Mouse (Mus musculus) heart, adult 18-20 months (tissue): ENCODE data around the gene Anp32a. TPM values are rescaled to one million over a fixed set of nuclear protein-coding genes. Genes with fewer than 3 reads are reported as not detected.
A peak's percentile ranks its signal among the peaks of the same experiment; 100 is the strongest.

Experiments used
- DNase-seq, 2 experiments: peaks; one replicate each; pipeline ENCODE4 v3.0.0; 2021 to 2022; ENCODE audit warnings: mixed read lengths in 1 of 2
- total RNA-seq, 2 experiments: library from RNA; stranded (reverse); gene quantifications; 2 replicates each; pipeline ENCODE4 v1.2.3; 2021

Anp32a gene
- total RNA-seq, 2 experiments from 2014 or later = 180 to 184 TPM

DNA sequence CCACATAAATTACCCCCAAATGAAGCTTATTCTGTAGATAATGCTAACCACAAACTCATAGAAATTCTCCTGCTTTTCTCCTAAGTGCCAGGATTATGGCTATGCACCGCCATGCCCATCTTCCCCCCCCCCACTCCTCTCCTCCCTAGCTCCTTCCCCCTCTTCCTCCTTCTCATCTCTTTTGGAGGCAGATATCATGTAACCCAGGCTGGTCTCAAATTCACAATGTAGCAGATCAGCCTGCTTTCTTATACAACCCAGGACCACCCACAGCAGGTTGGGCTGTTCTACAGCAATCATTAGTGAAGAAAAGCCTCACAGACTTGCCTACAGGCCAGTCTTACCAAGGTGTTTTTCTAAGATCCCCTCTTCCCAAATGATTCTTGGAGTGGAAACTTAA lies 60.5 kb downstream of the Anp32a start:
- DNase-seq = no peak

DNA sequence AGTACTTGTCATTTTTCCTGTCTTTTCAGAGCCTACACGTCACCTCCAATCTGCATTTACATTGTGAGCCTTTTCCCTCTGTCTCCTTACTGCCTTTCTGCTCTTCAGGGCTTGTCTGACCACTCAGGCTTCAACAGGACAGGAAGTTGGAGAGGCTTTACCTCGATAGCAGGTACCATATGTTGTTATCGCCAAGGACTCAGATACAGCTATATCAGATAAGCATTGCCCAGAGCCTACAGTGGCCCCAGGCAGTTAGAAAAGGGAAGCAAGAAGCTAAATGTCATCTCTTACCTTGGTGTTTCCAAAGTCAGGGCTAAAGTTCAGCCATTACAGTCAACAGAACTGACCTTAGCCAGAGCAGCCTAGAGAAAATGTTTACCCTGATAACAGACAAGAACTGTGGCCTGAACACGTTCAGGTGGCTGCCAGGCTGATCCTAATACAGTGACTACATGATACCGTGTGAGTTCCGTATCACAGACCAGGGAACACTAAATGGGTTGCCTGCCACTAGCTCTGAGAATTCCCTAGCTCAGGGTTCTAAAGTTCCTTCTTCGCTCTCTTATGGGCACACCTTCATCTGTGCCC lies 65.4 kb downstream of the Anp32a start:
- DNase-seq = no peak

DNA sequence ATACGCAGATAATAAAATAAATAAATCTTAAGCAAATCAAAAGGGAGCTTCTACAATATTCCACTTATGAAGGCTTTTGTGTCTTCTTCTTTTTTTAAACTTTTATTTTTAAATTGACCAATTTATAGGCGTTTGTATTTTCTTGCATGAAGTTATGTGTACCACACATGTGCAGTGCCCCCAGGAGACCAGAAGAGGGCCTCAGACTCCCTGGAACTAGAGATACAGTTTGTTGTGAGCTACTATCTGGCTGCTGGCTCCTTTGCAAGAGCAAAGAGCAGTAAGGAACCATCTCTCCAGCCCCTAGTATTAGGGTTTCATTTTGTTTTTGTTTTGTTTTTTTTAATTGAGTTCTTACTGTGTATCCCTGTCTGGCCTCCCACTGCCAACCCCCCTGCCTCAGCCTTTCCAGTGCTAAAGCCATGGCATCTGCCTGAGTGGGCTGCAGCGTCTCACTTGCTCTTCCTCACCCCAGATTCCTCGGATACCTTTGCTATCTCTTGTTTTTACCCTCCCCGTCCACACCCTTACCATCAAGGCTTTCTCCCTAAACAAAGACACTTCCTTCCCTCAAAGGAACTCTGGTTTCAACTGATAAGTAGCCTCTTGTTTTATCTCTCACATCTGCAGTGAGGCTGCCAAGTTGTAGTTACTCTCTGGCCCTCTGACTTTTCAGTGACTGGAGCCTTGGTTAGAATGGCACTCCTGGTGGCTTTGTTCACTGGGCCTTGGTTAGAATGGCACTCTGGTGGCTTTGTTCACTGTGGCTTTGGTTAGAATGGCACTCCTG lies 66.5 kb downstream of the Anp32a start:
- DNase-seq = peak in 1 of 2 experiments; percentile 63

DNA sequence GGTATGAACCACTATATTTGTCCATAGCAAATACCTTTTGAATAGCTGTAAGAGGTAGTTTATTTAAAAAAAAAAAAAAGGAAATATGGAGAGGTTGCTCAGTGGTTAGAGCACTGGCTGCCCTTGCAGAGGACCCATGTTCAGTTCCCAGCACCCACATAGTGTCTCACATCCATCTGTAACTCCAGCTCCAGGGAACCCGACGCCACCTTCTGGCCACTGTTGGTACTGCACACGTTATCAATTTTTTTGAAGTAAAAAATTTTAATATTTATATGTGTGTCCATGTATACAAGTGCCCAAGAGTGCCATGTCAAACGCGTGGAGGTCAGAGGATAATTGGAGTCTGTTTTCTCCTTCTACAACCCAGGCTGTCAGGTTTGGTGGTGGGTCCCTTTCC lies 77.6 kb downstream of the Anp32a start:
- DNase-seq = no peak

DNA sequence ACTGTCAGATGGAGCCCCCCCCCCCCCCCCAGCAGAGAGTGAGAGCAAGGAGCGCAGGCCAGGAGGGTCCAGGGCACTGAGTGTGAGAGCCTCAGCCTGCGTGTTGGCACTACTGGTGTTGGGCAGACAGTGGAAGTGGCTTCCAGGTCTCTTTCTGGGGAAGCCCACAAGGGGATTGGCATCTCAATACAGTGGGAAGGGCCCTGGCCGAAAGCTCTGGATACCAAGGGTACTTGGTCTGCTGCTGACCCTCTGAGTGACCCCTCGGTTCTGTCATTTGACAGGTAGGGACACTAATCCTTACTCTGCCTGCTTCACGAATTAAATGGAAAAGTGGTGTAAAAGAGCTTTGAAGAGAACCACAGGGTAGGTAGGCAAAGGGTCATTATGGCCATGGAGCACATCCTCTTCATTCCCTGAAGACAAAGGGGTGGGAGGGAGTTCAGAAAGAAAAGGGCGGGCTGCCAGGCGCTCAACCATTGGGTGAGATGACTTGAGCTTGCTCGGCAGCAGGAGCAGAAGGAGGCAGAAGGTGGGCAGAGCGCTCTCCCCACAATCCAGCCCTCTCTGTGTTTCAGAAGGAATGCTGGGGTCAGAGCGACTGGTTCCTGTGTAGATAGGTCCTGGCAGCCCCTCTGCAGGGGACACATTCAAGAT lies 79.3 kb downstream of the Anp32a start:
- peak; percentile 66 to 85 for DNase-seq

DNA sequence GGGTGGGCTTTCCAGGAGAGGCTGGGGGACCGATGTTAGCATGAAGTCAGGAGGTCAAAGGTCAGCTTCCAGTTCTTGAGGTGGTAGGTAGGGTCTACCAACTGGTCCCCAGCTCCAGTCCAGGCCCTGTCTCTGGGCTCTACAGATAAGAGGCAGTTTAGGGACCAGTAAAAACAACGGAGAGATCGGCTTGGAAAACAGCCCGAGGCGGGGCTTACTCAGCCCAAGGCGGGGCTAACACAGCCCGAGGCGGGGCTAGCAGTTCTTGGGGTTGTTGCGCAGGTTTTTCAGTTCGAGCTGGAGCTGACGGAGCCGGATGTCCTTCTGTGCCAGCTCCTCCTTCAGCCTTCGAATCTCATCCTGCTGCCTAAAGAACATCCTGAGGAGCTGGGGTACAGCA lies 79.9 kb downstream of the Anp32a start:
- DNase-seq = peak; percentile 94 to 95

DNA sequence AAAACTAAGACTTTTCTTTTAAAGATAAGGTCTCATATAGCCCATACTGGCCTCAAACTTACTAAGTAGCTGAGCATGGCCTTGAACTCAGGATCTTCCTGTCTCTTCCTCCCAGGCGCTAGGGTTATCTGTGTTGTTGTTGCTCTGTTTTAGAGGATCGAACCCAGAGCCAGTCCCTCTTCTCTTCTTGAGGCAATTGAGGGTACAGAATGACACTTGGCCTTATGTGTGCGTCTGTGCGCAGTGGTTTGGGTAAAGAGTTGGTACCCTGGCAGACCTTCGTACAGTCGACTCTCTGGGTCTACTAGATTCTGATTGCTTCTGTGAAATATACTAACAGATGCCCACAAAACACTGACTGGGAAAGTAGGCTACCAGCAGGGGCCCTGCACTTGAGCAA lies 80.8 kb downstream of the Anp32a start:
- peak in 1 of 2 experiments; percentile 1 for DNase-seq

DNA sequence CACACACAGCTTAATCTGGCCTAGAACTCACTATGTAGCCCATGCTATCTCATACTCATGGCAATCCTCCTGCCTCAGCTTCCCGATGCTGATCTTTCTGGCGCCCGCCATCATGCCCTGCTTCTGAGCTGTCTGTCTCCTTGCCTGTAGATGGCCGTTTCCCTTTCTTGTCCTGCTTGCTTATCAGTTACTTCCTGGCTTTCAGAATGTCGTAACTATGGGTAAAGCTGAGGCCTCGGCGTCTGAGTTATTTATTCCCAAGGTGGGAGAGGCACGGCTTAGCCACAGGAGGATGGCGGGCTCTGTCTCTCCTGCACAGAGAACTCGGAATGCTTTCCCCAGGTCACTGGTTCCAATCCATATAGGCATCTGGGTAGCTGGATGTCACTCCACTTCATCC lies 81.8 kb downstream of the Anp32a start:
- DNase-seq = peak in 1 of 2 experiments; percentile 11

DNA sequence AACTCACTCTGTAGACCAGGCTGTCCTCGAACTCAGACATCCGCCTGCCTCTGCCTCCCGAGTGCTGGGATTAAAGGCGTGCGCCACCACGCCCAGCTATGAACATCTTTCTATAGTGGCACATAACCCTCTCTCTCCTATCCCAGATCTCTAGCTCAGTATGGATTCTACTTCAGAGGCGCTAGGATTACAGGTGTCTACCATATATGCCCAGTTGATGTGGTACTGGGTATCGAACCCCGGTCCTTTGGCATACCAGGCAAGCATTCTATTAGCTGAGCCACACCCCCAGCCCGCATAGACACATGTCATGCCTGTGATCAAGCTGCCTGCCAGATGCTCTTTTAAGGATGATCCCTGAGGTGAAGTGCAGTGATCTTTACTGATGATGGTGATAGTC lies 82.8 kb downstream of the Anp32a start:
- peak in 1 of 2 experiments; percentile 5 for DNase-seq

DNA sequence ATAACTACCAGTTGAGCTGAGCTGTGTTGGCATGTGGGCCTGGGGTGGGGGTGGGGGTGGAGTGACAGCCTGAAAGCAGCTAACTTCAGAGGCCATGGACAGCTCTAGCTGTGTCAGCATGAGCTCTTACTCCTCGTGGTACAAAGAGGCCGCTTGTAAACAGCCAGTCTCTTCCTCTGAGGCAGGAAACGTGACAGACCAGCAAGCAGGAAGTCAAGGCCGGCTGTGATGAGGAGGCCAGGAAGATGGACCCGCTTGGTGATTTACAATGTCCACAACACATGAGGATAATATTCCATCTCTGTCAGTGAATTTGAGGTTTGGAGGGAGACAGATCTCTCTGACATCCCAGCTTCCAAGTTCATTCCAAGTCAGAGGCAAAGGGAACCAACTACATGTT lies 84.2 kb downstream of the Anp32a start:
- peak in 1 of 2 experiments; percentile 73 for DNase-seq

DNA sequence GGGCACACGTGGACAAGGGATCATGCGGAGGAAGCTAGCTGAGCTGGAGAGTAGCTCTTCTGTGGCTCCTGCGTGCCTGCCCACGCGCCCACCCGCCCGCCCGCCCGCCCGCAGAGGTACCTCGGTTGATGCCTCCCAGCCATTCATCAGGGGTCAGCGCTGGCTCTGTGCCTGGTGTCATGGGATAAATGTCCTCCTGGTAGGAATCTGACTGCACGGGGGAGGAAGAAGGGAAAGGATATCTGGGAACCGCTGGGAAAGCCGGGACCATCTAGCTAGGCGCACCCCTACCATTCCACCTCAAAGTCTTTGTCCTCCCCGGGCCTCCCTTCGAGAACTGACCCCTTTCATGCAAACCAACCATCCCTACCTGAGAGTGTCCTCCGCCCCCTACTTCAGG lies 84.9 kb downstream of the Anp32a start:
- DNase-seq = peak in 1 of 2 experiments; percentile 4

DNA sequence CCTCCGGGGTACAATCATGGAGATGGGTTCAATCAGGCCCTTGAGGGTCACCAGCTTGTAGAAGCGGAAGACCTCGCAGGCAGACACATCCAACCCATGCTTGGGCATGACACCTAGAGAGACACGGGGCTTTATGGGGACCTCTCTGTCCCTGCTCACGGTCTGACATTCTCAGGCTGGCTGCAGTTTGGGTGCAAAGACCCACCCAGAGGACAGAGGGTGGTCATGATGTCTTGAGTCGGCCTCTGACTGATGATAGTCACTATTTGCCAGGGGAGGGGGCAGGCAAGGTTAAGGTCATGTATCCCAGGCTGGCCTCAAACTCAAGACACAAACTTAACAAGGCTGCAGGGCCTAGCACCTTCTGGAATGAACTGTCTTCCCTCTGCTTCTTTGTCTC lies 85.4 kb downstream of the Anp32a start:
- no peak for DNase-seq

DNA sequence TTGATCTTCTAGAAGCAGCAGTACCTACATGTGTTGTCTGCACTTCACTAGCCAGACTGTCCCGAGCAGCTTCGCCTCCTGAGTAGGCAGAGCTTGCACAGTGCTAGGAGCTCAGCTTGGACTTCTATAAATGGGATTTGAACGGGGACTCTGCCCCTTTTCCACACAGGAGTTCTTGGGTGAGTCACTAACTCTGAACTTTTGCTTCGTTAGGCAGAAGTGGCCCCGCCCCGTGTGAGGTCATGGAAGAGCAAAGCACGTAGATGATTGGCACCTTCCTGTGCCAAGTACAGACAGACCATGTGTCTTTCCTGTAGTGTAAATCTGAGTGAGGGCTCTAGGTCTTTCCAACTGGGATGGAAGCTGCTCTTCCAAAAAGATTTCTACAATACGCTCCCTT lies 85.9 kb downstream of the Anp32a start:
- DNase-seq = peak in 1 of 2 experiments; percentile 44

Other genes starting within 250 kb of the Anp32a start
- gene Glce, start 218.6 kb upstream of the Anp32a start, total RNA-seq = 10 to 100 TPM in 1 of 2 experiments, 1 to 10 TPM in 1; 8.1 to 10.9 TPM
- gene Spesp1, start 59.1 kb upstream of the Anp32a start, total RNA-seq = not detected
- gene Coro2b, start 195.8 kb downstream of the Anp32a start, total RNA-seq = 10 to 100 TPM; 13.3 to 13.8 TPM